Mouse (Mus musculus) megakaryocyte-erythroid progenitor cell, adult 5-6 weeks (primary cell): ENCODE results near the gene Tmem219. TPM values are rescaled to one million over a fixed set of nuclear protein-coding genes. Genes with fewer than 3 reads are reported as not detected.
A peak's percentile ranks its signal among the peaks of the same experiment; 100 is the strongest.

Experiments used
- ATAC-seq: replicated peaks from 2 replicates; pipeline ENCODE4 v1.8.0; 2016; ENCODE audit warnings: mild to moderate bottlenecking, inconsistent platforms; ENCODE audit not compliant: severe bottlenecking, poor library complexity, low FRiP score, low TSS enrichment
- total RNA-seq, 2 experiments: library from RNA; stranded (forward) in 1 of 2; stranded (reverse) in 1 of 2; fragments of 200-1000, 215-1000 nt in 1 of 2; fragments of >200 nt in 1 of 2; fragmentation: Nextera tagmentation in 1 of 2; gene quantifications; 2 replicates each; pipeline ENCODE4 v1.2.3; 2014 to 2017

The Tmem219 gene
- total RNA-seq, 2 experiments from 2014 or later, result 17.9 to 22.0 TPM

GRCm38 (mm10) chr7:126869780-126870519, 52.8 kb downstream of the Tmem219 start:
- ATAC-seq, result no peak

DNA sequence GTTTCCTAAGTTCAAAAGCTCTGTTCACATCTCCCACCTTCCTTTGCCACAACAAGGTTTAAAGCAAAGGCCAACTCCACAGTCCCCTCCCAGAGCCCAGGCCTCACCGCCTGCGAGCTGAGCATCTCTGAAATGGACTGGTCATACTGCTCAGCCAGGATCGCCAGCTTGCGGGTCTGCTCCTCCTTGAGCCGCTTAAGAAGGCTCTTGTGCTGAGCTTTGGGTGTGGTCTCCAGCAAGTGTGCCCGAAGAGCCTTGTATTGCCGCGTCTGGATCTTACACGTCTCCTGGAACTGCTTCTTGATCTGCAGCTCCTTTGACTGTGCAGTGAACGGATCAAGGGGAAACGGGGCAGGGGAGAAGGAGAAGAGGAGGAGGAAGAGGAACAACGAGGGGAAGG, 54.7 kb downstream of the Tmem219 start:
- ATAC-seq, result no peak

DNA sequence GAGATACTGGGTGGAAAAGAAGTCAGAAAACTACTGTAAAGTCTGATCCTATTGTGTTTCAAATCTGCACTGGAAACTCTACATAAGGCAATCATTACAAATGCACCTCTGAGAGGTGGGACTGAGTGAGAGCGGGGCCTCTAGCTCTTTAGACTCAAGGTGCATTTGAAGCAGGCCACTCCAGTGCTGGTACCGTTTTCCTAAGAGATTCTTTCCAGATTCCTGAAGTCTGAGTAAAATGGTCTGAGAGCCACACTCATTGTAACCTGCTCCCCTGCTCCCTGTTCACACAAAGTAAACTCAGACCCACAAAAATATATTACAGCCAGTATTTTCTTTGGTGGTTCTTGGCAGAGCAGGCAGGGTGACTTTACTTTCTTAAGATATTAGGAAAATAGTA, 55.2 kb downstream of the Tmem219 start:
- ATAC-seq, result no peak

DNA sequence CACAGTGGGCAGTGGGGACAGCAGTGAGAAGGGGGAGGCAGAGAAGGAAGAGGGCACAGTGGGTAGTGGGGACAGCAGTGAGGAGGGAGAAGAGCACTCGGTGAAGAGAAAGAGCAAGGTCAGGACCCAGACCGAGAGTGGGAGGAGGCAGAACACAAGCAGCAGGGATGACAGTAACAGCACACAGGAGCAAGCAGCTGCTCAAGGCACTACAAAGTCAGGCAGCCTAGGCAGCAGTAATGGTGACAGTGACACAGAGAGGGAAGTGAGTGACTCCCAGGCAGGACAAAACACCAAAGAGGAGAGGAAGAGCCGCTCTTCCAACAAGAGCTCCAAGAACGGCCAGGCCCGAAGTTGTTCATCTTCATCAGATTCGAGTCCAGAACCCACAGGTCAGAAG, 58.9 kb downstream of the Tmem219 start:
- no peak for ATAC-seq

DNA sequence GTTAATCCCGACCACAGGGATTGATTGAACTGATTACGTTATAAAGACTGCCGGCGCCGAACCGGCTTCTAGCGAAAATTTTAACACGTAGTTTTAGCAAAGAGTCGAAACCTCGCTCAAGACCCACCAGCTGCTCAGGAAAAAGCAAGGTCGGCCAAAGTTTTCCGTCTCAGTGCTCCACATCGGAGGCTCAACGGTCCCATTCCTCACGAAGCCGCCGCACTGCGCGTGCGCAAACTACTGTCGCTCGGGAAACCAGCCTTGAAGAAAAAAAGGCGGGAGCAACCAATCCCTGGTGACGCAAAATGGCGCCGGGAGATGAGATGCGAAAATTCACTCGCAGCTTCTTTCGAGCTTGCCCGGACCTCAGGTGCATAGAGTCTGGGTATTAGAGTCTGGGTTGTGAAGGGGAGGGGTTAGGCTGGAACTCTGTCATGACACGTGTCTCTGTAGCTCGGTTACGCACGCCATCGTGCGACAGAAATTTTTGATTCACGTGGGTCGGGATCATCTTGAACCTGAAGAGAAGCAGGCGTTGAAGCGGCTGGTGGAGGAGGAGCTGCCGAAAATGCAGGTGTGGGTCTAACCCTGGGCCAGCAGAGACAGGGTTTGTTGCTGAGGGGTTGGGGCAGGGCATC, 60.5 kb downstream of the Tmem219 start, which contains the start of gene Ino80e:
Ino80e (minus strand) TSS at position 231 of the 638 bp plus-strand sequence.
- peak; percentile 68 for ATAC-seq

GRCm38 (mm10) chr7:126861429-126862130, 61.1 kb downstream of the Tmem219 start, which contains the start of gene Hirip3:
Hirip3 (plus strand) TSS chr7:126861972.
- peak; percentile 84 for ATAC-seq

DNA sequence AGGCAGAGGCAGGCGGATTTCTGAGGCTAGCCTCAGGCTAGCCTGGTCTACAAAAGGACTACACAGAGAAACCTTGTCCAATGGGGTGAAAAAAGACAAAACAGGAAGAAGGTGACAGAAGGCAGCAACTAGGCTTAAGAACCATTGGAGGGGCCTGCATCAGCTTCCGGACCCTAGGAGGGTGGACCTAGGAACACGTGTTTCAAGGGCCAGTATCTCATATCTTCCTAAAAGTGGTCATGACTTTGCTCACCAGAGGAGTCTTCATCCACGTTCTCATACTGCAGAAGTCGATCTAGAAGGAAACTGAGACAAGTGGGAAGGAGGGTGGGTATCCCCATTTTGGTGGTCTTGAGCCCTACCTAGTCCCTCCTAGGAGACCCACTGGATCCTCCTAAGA, 61.7 kb downstream of the Tmem219 start:
- ATAC-seq, result no peak

- no peak for ATAC-seq
Observed at GRCm38 (mm10) chr7:126856741-126857420, 65.8 kb downstream of the Tmem219 start.

GRCm38 (mm10) chr7:126855641-126856040, 67.1 kb downstream of the Tmem219 start:
- ATAC-seq, result no peak

- no peak for ATAC-seq
Observed at GRCm38 (mm10) chr7:126853454-126853853, 69.3 kb downstream of the Tmem219 start.

GRCm38 (mm10) chr7:126851192-126851591, 71.5 kb downstream of the Tmem219 start:
- ATAC-seq, result no peak

GRCm38 (mm10) chr7:126850161-126850560, 72.6 kb downstream of the Tmem219 start:
- ATAC-seq, result no peak

DNA sequence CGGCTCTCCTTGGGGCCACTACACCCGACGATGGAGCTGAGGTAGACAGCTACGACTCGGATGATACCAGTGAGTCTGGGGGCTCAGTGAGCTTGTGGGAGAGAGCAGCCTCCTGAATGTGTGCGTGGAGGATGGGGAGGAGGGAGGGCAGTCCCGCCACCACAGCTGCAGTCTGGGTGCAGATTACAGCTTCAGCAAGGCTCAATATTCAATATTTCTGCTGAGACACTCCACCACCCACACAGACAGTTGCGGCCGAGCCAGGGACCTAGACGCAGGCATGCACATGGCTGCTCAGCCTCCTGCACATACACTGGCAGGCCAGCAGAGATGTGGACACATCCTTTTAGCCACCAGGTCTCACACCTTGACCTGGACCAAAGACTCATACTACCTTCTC, 73.9 kb downstream of the Tmem219 start:
- ATAC-seq, result no peak

DNA sequence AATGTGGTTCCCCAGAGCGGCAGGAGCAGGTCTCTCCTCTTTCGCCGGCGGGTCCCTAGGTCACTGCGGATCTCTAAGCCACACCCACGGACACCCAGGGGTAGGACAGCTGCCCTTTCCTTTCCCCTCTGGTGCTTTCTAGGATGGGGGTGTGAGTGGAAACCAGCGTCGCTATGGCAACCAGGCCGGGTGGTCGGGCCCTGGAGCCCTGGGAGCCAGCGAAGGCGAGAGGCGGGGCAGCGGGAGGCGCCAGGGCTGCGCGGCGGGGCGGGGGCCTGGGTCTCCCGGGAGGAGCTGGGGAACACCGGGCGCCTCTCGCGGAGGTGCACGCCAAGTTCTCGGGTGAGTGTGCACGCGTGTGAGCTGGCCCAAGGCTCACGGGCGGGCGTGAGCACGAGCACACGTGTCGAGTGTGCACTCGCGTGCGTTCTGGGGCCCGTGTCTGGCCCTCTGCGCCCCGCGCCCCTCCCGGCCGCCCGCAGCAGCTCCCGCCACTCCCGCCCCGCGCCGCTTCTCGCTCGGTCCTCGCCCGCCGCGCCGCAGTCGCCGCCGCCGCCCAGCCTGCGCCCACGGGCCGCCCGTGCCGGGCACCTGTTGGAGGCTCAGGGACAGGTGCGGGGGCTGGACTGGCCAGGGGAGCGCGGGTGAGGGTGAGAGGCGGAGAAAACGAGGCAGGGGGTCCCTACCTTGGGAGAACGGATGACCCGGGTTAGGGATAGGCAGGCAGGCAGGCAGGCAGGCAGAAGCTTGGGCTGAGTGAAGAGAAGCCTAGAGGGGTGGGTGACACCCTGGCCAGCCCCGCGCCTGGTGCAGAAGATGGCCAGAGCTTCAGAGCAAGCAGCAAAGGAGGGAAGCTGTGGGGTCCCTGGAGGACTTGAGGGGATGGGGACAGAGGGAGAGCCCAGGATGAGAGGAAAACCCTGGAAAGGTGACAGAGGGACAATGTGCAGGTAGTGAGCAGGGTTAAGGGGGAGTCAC, 75.0 kb downstream of the Tmem219 start:
- ATAC-seq, result no peak

DNA sequence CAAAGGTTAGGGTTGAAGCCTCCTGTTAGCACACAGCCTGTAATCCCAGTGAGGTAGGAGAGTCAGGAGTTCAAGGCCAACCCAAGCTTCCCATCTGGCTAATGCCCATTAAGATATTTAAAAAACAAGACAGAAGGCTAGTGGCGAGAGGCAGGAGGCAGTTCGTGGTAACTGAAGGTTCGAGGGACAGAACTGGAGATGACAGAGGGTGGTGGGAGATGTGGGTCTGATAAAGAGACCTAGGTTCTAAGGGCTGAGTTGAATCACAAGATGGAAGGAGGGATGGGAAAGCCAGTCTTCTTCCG, 75.6 kb downstream of the Tmem219 start, which contains the start of gene Doc2a:
Doc2a (plus strand) TSS at position 301 of the 305 bp plus-strand sequence.
- no peak for ATAC-seq

GRCm38 (mm10) chr7:126845516-126845915, 77.2 kb downstream of the Tmem219 start:
- no peak for ATAC-seq

DNA sequence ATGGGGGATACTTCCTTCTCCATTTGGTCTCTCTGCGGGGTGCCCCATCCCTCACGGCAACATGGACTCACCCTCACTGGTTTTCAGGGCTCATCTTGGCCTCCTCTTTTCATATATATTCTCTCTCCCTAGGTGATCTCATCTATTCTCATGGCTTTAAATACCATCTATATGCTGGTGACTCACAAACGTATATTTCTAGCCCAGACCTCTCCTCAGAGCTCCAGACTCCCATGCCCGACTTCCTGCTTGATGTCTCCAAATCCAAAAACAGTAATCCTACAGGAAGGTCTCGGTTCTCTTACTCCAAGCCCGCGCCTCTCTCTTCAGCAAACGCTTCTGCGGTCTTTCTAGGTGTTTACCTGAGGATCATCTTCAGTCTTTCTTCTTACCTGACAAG, 79.4 kb downstream of the Tmem219 start:
- no peak for ATAC-seq
